Mouse (Mus musculus) frontal cortex, adult (tissue): ENCODE data around the gene Angptl6.

Experiments used
- ATAC-seq: cut with Nextera tagmentation; 2 replicates; pipeline ENCODE4 v1.9.2; 2017; ENCODE audit warnings: mild to moderate bottlenecking, moderate library complexity, mixed read lengths; ENCODE audit not compliant: low TSS enrichment

Gene Angptl6

DNA sequence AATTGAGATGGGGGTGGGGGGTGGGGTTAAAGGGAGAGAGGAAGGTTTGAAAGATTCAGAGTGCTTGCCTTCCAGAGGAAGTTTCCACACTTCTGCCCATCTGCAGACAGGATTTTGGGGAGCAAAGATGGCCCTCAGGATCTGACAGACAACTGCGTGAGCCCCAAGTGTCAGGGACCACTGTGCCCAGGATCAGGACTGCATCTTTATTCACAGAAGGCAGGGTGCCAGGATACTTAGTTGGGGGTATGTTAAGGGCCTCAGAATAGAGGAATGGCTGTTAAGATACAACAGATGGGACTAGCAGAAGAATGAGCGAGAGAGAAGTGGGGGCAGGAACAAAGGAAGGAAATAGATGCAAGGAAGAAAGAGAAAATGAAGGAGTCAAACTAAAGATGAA, 7.0 kb upstream of the Angptl6 start:
- ATAC-seq = no peak

DNA sequence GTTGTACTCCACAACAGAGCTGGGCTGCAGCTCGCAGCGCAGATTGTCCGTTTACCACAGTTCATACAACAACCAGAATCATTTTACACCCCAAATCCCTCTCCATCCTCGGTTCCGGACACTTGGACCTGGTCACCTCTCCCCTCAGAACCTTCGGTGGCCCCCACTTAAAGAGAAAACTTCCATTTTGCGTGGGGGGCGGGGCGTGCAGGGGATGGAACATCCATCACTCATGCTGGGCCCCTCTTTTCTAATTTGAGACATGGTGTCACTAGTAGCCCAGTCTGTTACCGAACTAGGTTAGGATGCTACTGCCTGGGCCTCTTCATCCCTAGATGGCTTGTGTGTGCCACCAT, 839 bp downstream of the Angptl6 start:
- 0 out of 2 replicates have a peak, but pooled peaks have one; percentile 0 for ATAC-seq

DNA sequence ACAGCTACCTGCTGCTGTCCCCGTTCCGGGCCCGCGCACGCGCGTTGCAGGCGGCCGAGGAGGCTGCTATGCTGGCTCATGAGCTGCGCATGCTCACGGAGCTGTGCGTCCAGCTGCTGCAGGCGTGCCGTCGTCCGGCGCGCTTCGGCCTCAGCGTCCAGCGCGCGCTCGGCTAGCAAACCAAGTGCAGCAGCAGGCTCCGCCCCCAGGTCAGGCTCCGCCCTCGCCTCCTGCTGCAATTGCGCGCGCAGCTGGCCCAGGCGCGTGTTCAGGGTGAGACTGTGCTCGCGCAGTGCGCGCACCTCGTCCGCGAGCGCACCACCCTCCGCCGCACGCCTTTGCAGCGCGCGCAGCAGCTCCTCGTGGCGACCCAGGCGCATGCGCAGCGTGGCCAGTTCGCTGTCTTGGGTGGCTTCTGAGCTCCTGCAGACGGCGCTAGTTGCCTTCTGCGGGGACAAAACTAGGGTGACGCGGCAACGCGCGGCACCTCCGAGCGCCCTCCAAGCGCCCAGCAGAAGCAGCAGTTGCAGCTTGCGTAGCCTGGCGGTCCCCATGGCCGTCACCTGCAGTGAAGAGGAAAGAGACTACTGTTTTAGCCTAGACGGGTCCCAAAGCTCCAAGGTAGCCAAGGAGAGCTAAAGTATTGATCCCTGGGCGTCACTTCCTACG, 1.4 kb downstream of the Angptl6 start:
- ATAC-seq = peak; percentile 86

DNA sequence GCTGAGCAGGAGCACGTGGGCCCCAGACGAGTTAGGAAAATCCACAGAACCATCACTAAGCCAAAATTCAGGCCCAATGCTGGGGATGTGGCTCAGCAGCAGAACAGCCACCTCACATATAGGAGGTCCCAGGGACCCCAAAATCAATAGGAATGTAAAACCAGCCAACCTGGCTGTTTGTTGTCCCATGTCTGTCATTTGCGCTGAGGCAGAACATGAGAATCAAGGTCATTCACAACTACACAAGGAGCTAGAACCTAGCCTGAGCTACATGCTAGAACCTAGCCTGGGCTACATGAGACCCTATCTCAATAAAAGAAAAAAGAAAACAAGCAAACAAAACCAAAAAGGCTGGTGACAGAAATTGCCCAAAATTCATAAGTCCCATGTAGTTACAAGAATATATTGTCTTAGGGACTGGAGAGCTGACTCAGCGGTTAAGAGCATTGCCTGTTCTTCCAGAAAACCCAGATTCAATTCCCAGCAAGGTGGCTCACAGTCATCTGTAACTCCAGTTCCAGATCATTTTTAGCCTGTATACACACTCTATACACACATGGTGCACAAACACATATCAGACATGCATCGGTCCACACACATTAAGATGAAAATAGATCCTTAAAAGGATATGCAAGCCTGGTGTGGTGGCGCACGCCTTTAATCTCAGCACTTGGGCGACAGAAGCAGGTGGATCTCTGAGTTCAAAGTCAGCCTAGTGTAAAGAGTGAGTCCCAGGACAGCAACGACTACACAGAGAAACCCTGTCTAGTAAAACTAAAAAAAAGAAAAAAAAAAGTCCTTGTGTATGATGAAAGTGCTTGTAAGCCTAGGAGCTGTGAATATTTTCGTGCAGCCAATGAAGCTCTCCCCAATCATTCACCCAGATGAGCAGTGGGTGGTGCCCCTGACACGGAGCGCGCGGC, 2.1 kb downstream of the Angptl6 start:
- ATAC-seq = no peak

DNA sequence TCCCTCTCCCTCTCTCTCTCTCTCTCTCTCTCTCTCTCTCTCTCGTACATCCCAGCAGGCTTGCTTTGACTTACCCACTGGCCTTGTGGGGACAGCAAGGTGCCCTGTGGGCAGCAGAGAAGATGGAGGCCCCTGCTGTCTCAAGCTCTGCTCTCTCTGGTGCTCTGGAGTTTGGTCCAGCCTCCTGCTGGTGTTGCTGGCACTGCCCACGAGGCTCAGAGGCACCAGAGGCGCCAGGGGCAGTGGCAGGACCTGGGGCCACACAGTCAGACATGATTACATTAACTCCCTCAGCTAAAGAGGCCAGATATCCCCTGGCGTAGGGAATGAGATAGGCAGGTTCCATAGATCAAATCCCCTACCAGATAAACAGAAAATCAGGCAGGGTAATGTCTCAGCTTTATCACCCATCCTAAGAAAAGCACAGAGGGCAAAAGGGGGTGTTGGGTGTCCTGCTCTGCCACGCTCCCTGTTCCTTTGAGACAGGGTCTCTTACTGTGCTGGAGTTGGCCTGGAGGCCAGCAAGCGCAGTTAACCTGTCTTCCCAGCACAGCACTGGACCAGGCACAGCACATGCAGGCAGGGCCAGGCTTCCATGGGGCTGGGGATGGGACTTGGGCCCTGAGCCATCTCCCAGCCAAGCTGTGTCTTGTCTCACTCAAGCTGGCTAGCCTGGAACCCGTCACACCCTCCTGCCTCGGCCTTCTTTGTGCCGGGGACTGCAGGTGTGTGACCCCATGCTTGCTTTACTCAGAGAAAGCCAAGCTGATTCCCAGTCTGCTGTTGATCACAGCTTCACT, 3.0 kb downstream of the Angptl6 start:
- no peak for ATAC-seq

DNA sequence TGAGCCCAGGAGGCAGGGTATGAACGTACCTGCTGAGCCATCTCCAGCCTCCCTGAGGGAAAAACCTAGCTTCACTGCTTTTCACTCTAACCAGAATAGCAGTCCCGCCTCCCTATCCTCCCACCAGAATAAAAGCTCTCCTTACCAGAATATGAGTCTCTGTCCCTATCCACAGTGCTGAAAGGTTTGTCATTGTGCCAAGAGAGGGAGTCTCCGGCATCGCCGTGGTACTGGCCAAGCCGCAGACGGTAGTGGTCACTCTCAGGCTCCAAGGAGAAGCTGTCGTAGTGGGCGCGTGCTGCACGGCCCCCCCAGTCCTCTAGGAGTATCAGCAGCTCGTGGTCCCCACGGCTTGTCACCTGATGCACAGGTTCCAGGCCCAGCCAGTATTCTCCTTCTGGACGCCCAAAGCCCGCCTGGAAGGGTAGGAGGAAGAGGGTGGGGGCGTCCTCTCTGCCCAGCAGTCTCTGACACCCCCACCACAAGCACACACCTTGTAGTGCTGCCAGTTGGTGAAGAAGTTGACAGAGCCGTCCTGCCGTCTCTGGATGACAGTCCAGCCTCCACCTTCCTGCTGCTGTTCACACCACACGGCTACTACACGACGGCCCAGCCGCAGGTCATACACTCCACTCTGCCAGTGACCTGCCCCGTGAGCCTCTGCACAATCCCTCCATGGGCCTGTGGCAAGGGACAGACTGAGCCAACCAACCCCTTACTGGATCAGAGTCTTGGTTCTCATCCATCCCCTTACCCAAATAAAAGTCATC, 4.3 kb downstream of the Angptl6 start:
- ATAC-seq = peak; percentile 31

DNA sequence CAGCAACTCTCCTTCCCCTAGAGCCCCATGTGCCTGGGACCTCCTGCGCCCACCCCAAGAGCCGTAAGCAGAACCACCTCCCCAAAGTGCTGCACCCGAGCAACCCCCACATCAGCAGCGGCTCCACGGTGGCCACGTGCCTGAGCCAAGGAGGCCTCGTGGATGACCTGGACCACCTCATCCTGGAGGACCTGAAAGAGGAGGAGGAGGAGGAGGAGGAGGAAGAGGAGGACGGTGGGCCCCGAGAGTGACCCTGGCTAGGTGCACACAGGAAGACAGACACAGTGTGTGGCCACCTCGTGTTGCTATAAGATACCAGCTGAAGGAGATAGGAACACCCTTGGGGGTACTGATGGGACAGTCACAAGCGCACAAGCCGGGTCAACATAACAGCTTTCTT, 6.0 kb downstream of the Angptl6 start:
- no peak for ATAC-seq

DNA sequence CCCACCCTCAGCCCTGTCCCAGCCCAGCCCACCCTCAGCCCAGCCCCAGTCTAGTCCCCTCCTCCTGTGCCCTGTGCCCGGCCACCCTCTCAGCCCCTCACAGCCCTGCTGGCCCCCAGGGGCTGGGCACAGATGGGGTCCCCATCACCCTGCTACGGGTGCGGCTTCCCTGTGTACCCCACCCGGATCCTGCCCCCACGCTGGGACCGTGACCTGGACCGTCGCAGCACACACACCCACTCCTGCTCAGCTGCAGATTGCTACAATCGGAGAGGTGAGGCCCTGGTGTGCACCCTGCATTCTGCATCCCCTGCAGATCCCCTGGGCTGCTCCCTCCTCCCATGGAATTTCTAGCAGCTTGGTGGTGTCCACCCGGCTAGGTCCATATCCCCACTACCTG, 6.5 kb downstream of the Angptl6 start:
- no peak for ATAC-seq

DNA sequence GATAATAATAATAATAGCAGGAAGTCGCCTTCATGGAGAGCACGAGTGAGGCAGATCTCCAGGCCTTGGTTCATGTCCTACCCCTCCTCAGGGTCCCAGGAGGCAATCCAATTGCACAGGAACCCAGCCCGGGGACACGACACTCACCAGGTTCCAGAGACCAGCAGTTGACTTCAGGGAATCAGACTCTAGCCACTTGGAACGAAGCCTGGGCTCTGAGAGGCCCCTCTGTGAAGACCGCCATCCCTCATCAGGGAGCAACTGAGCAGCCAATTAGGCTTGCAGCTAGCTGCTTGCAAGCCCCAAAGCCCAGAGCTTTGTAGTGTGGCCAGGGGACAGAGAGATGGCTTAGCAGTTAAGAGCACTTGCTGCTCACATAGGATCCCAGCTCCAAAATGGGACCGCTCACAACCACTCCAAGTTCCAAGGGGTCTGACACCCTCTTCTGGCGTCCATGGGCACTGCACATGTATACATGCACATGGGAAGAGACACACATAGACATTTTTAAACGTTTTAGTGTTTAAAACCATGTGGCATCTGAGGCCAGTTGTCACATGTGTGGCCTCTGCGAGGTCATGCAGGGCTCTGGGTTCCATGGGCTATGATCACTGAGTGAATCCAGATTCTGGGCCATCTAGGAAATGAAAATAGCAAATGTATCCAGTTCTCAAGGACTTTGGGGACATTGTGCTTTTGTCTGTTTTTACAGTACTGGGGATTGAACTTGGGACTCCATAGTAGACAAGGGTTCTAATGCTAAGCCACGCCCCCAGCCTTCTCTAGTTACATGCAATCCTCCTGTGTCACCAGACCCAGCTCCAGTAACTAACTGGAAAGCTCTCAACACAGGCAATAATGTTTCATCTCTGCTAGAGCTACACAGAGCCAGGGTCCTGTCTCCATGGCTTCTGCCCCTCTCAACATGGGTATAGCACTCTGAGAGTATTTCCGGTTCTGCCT, 9.0 kb downstream of the Angptl6 start:
- ATAC-seq = no peak

DNA sequence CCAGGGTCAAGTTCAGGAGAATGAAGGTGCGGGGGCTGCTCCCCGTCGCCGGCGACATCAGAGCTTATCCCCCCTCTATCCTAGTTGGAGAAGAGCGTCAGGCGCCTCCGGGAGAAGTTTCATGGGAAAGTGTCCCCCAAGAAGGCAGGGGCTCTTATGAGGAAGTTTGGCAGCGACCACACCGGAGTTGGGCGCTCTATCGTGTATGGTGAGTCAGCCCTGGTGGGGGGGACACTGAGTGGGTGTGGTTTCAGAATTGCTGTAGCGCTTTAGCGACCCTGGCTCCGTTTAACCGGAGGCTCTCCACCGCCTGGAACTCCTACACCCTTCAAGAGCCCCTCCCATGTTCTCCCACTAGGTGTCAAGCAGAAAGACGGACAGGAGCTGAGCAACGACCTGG, 10.3 kb downstream of the Angptl6 start:
- no peak for ATAC-seq

DNA sequence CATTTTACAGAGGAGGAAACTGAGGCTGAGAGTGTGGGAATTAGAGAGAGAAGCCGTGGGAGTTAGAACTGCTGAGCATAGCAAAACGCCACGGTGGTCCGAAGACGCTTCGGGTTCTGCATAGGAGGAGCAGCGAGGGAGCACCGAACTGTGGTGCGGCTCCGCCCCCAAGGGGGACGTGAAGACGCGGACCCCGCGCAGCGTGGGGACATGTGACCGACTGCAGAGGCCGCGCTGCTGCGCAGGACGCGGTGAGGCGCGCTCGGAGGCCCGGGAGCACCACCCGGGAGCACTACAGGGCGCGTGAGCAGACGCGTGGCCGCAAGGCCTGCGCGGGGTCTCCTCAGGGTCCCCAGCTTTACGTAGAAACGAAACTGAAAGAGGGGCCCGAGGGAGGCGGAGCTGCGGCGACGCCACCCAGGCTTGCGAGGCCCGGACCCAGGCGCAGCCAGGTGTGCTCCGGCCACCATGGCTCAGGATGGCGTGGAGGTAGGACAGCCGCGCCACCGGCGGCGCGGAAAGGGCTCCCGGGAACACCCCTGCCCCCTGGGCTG, 11.0 kb downstream of the Angptl6 start, which contains the start of gene A230050P20Rik:
Gene A230050P20Rik, plus strand, starts transcription at position 195 of the 554 bp plus-strand sequence.
- ATAC-seq = peak; percentile 83

DNA sequence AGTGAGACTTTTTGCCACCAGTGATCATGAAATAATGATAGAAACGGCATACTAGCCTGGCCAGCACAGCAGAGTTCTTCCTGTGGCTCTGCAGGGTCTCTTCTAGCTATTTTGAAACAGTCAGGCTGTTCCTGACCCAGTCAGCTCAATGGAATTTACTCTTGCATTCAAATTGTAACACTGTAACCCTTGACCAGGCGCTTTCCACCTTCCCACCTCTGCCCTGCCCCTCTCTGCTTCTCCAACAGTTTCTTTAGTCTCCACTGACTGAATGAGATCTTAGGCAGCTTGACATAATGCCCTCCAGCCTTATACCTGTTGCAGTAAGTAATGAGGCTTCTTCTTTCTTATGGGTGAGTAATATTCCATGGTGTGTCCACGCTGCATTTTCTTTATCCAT, 12.6 kb downstream of the Angptl6 start:
- no peak for ATAC-seq

DNA sequence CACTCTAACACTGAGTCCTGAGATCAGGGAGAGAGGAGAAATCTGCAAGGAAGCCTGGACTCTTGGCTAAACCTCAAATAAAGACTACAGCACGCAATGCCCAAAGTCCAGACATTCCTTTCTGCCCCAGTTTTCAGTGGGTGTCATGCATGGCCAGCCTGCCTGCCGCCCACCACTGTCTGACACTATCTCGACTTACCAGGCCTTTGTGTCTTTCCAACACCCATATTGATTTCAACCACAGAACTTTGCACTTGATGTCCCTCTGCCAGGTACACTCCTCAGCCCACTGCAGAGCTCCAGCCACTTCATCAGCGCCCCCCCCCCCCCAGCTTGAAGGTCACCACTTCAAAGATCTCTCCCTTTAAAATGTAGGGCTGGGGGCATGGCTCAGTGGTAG, 17.3 kb downstream of the Angptl6 start:
- ATAC-seq = no peak

DNA sequence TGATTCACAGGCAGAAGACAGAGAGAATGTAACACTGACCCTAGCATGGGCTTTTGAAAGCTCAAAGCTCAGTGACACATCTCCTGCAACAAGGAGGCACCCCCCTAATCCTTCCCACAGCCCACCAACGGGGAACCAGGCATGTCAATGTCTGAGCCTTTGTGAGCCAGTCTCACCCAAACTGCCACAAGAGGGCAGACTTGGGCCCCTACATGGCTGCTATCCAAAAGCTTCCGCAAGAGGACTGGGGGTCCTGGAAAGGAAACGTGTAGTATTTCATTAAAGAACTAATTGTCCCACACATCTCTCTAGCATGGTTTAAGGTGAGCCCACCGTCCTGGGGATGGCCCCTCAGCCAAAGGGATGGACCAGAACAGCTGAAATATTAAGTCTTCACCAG, 17.7 kb downstream of the Angptl6 start:
- ATAC-seq = no peak

DNA sequence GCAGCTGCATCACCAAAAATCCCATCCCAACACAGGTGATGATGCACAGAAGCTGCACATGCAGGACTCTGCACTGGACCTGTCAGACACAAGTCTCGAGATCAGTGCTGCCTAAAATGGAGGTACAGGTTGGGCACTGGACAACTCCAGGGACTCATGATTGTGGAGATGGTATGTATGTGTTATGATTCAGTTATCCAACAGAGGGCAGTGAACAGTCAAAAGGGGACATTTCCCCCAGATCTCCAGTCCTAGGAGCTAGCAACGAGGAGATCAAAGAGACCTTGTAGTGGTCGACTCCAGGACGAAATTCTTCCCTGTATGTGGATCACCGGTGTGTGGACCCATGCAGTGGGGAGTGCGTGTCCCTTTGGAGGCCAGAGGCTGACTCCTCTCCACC, 19.6 kb downstream of the Angptl6 start:
- ATAC-seq = no peak

DNA sequence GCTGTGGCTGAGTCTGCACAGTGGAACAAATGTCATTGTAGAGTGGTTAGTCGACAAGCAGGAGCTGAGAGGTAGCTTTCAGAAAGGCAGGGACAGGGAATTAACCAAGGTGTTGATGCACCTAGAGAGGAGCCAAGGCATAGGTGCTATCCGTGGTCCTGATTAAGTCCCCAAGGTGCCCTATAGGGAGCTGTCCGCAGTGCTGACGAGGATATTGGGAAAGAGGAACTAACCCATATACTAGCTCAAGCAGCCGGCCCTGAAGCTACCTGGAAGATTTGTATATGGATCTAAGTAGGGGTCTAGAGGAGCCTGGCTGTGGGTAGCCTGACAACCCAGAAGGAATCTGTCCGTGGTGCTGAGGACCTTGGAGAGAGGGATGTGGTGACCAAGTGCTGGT, 22.4 kb downstream of the Angptl6 start:
- ATAC-seq = no peak

DNA sequence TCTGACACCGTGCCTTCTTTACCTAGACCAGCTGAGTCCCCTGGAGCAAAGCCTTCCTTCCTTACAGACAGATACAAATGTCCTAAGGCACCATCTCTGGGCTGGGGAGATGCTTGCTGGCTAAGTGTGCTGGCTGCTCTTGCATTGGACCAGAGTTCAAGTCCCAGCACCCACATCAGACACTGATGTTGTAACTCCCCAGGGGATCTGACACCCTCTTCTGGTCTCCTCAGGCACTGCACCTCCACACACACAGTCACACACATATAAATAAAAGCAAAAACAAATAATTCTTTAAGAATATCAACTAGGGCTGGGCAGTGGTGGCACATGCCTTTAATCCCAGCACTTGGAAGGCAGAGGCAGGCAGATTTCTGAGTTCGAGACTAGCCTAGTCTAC, 29.3 kb downstream of the Angptl6 start:
- ATAC-seq = no peak

DNA sequence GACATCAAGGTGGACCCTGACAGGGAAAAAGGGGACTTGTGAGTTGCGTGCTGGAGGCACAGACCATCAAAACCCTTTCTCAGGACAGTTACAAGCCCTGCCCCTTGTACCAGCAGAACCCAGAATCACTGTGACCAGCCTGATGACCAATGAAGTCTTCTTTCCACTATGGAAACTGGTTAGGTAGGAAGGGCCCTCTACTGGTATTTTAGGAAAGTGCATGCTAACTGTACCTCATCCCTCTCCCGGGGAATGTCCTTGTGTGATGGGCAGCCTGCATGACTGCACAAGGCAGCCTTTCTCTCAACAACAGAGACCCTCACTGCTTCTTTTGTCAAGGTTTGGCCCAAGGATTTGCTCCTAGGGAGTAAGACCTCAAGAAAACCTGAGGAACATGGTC, 36.9 kb downstream of the Angptl6 start:
- ATAC-seq = peak; percentile 89

DNA sequence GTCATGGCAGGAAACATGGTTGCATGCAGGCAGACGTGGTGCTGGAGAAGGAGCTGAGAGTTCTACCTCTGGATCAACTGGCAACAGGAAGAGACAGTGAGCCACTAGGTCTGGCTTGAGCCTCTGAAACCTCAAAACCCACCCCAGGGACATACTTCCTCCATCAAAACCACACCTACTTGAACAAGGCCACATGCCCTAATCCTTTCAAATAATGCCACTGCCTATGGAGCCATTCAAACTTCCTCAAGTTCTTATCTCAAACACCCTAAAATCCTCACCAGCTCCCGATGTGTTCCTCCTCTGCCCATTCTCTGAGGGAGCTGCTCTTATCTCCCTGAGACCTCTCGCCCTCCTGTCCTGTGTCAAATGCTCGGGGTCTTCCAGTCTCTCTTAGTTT, 37.3 kb downstream of the Angptl6 start:
- no peak for ATAC-seq

DNA sequence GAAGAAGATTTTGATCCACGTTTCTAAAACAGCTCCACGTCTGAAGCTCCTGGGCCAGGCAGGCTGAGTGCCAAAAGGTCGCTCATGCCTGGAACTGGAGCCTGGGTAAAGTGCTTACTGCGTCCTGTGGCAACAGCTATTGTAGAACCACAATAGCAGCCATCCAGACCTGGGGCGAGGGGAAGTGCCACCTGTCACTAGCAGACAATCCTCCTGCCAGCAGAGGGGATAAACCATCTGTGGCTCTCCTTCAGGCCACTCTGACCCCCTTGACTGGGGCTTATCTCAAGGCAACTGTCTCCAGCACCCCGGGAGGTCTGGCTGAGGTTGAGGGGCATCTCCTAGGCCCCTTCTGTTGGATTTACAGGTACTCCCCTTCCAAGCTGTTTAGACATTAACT, 40.6 kb downstream of the Angptl6 start:
- ATAC-seq = no peak
